Mouse (Mus musculus) embryonic fibroblast, embryonic 13.5 days (primary cell): ENCODE data around the gene Gm4513. TPM values are rescaled to one million over a fixed set of nuclear protein-coding genes. Genes with fewer than 3 reads are reported as not detected.
"Not testable (repeated sequence)": the region's sequence is repeated elsewhere in the genome, so short reads cannot be mapped to it uniquely, and the experiment has no call there.

Experiments
- H3K27ac ChIP-seq: 2 replicates; pipeline ENCODE4 v1.5.1; 2012; ENCODE audit warnings: low read length, control low read depth, inconsistent platforms; ENCODE audit not compliant: insufficient read depth
- H3K4me1 ChIP-seq: 2 replicates; pipeline ENCODE4 v1.6.1; 2011; ENCODE audit warnings: low read length; ENCODE audit not compliant: control insufficient read depth, insufficient read depth
- H3K4me3 ChIP-seq: 2 replicates; pipeline ENCODE4 v1.5.1; 2011; ENCODE audit warnings: mild to moderate bottlenecking, control low read depth, low read length; ENCODE audit not compliant: insufficient read depth
- polyA plus RNA-seq: library from polyadenylated mRNA; stranded (reverse); fragments of >200 nt; gene quantifications from 2 replicates; pipeline ENCODE4 v1.2.4, GENCODE M21; 2011; ENCODE audit warnings: low read depth; ENCODE audit not compliant: missing spikeins, insufficient read length

Gm4513 gene
- not detected in 2 replicates for polyA plus RNA-seq

- H3K4me1 ChIP-seq, H3K27ac ChIP-seq, H3K4me3 ChIP-seq: not testable (repeated sequence)
Measured at GRCm38 (mm10) chr7:20598921-20599320, at the start of gene Gm4513. Gene Gm4513, minus strand, starts transcription at chr7:20599021.

- not testable (repeated sequence) for H3K4me1 ChIP-seq, H3K4me3 ChIP-seq, H3K27ac ChIP-seq
Measured at GRCm38 (mm10) chr7:20576141-20576540, 22.7 kb downstream of the Gm4513 start, which contains the start of gene Gm4141. Gene Gm4141, minus strand, starts transcription at chr7:20576241.

- H3K4me1 ChIP-seq, H3K4me3 ChIP-seq, H3K27ac ChIP-seq: not testable (repeated sequence)
Measured at GRCm38 (mm10) chr7:20545657-20546056, 53.2 kb downstream of the Gm4513 start, which contains the start of gene Gm5726. Gene Gm5726, minus strand, starts transcription at chr7:20545757.

Other genes with a start within 250 kb of the Gm4513 start
- gene Gm5728, start 223.6 kb downstream of the Gm4513 start, polyA plus RNA-seq = not detected in 2 replicates
- not detected in 2 replicates for gene Vmn1r100, start 181.1 kb downstream of the Gm4513 start, polyA plus RNA-seq
- gene Vmn1r101, start 156.4 kb downstream of the Gm4513 start, polyA plus RNA-seq = not detected in 2 replicates
- gene Gm10670, start 124.1 kb downstream of the Gm4513 start, polyA plus RNA-seq = not detected in 2 replicates
- gene Vmn1r103, start 88.5 kb downstream of the Gm4513 start, polyA plus RNA-seq = not detected in 2 replicates
- gene Vmn1r104, start 65.2 kb downstream of the Gm4513 start, polyA plus RNA-seq = not detected in 2 replicates
- not detected in 2 replicates for gene Gm5726, start 53.3 kb downstream of the Gm4513 start, polyA plus RNA-seq
- gene Gm4141, start 22.8 kb downstream of the Gm4513 start, polyA plus RNA-seq = not detected in 2 replicates
- not detected in 2 replicates for gene Vmn1r107, start 69.9 kb upstream of the Gm4513 start, polyA plus RNA-seq
- gene Vmn1r111, start 104.2 kb upstream of the Gm4513 start, polyA plus RNA-seq = not detected in 2 replicates
- gene Gm10668, start 131.6 kb upstream of the Gm4513 start, polyA plus RNA-seq = not detected in 2 replicates
- gene Vmn1r112, start 172.2 kb upstream of the Gm4513 start, polyA plus RNA-seq = not detected in 2 replicates
- gene Vmn1r113, start 188.3 kb upstream of the Gm4513 start, polyA plus RNA-seq = not detected in 2 replicates
- gene Vmn1r114, start 213.2 kb upstream of the Gm4513 start, polyA plus RNA-seq = not detected in 2 replicates
- not detected in 2 replicates for gene Vmn1r115, start 246.0 kb upstream of the Gm4513 start, polyA plus RNA-seq